Mouse (Mus musculus) kidney, postnatal 0 days (tissue): ENCODE results near the gene Rbbp8nl. TPM values are rescaled to one million over a fixed set of nuclear protein-coding genes. Genes with fewer than 3 reads are reported as not detected.

Experiments
- ATAC-seq: fragments of 200-750 bp; cut with Nextera tagmentation; replicated peaks from 2 replicates; pipeline ENCODE4 v1.8.0; 2017; ENCODE audit warnings: low read depth, moderate number of reproducible peaks, moderate TSS enrichment, moderate library complexity; ENCODE audit not compliant: low FRiP score
- DNase-seq: peaks from one replicate; pipeline ENCODE4 v3.0.0-alpha.2; 2016; ENCODE audit warnings: low spot score
- H3K27ac ChIP-seq: fragments of 300-500 bp; sonication (generic); 2 replicates; pipeline ENCODE4 v1.5.1; 2014; ENCODE audit warnings: mild to moderate bottlenecking
- H3K27me3 ChIP-seq: fragments of 300-500 bp; sonication (generic); 2 replicates; pipeline ENCODE4 v1.6.1; 2014; ENCODE audit warnings: low read length, mixed read lengths; ENCODE audit not compliant: insufficient read depth
- H3K36me3 ChIP-seq: fragments of 300-500 bp; sonication (generic); 2 replicates; pipeline ENCODE4 v1.6.1; 2014; ENCODE audit warnings: low read length, mixed read lengths; ENCODE audit not compliant: insufficient read depth
- H3K4me1 ChIP-seq: fragments of 300-500 bp; sonication (generic); replicated peaks from 2 replicates; pipeline ENCODE4 v1.6.1; 2014; ENCODE audit warnings: antibody characterized with exemption, low read length, mixed read lengths; ENCODE audit not compliant: insufficient read depth
- H3K4me2 ChIP-seq: fragments of 300-500 bp; sonication (generic); 2 replicates; pipeline ENCODE4 v1.6.1; 2014; ENCODE audit warnings: mild to moderate bottlenecking, low read length, moderate library complexity, mixed read lengths
- H3K4me3 ChIP-seq: fragments of 300-500 bp; sonication (generic); replicated peaks from 2 replicates; pipeline ENCODE4 v1.5.1; 2014; ENCODE audit warnings: low read depth, low read length
- H3K9ac ChIP-seq: fragments of 300-500 bp; sonication (generic); 2 replicates; pipeline ENCODE4 v1.6.1; 2014; ENCODE audit warnings: low read depth, low read length
- H3K9me3 ChIP-seq: fragments of 300-500 bp; sonication (generic); replicated peaks from 2 replicates; pipeline ENCODE4 v1.6.1; 2016; ENCODE audit warnings: low read length, inconsistent platforms, mixed read lengths
- CTCF ChIP-seq: IDR thresholded peaks from 2 replicates; pipeline ENCODE4 v1.5.1; 2016; ENCODE audit warnings: antibody characterized with exemption, low read depth, mild to moderate bottlenecking, moderate library complexity
- WGBS: fragments of 180-500 bp; shearing (Covaris S2); extraction: QIAGEN DNeasy Blood & Tissue Kit; methylation state at CpG from one replicate; pipeline ENCODE4 v1.1.7; 2014; 5-methylcytosine and 5-hydroxymethylcytosine counted together
- polyA plus RNA-seq: library from polyadenylated mRNA; unstranded; fragments of >200 nt; fragmentation: Nextera tagmentation; extraction: Ambion mirVana; gene quantifications from 2 replicates; pipeline ENCODE4 v1.2.1, GENCODE M21; 2015

Rbbp8nl gene
- 0.29 and 0.33 TPM in 2 replicates for polyA plus RNA-seq

GRCm38 (mm10) chr2:180289440-180290108, at the start of gene Rbbp8nl:
Rbbp8nl (minus strand) TSS chr2:180289879.
- no peak for TF ChIP-seq CTCF
- Histone ChIP-seq H3K9ac (no peak within 1 kb of the TSS), H3K27ac (peak within 1 kb of the TSS; percentile 64; the same call in 1 of the 2 replicates), H3K27me3 (no peaks in the 10 kb centered on the region), H3K4me3 (no peak within 1 kb of the TSS), H3K9me3 (no peaks in the 10 kb centered on the region), H3K36me3 (no peaks in the 10 kb centered on the region), H3K4me1 (no peaks in the 10 kb centered on the region), H3K4me2 (no peak within 1 kb of the TSS)
- ATAC-seq, result peak; percentile 47; the same call in 1 of the 2 replicates
- 40% methylated on average over 16 of the region's 16 CpGs for WGBS
- DNase-seq, result no peak

GRCm38 (mm10) chr2:180334551-180334986, 44.9 kb upstream of the Rbbp8nl start, which contains the start of gene Gata5:
Gata5 (minus strand) TSS chr2:180334699.
- H3K36me3 ChIP-seq, result no peaks in the 10 kb centered on the region
- peak within 1 kb of the TSS; percentile 41 for H3K4me3 ChIP-seq
- no peaks in the 10 kb centered on the region for H3K9me3 ChIP-seq
- H3K27ac ChIP-seq, result no peak within 1 kb of the TSS
- ATAC-seq (peak; percentile 82), DNase-seq (peak; percentile 70)
- TF ChIP-seq CTCF, result no peak
- peak within 1 kb of the TSS; percentile 76 for H3K4me2 ChIP-seq
- H3K9ac ChIP-seq, result peak within 1 kb of the TSS; percentile 43; the same call in 1 of the 2 replicates
- WGBS, result 0% methylated on average over 30 of the region's 33 CpGs
- H3K27me3 ChIP-seq, result peaks cover 35% of the 10 kb centered on the region
- H3K4me1 ChIP-seq, result 0 out of 2 replicates have a peak, but pooled peaks cover 10% of the 10 kb centered on the region

- Histone ChIP-seq H3K9me3 (no peaks in the 10 kb centered on the region), H3K27ac (no peak overlapping the region), H3K4me3 (peak overlapping the region; percentile 41), H3K4me2 (peak overlapping the region; percentile 76), H3K4me1 (0 out of 2 replicates have a peak, but pooled peaks cover 10% of the 10 kb centered on the region), H3K27me3 (peaks cover 35% of the 10 kb centered on the region), H3K9ac (peak overlapping the region; percentile 43; the same call in 1 of the 2 replicates), H3K36me3 (no peaks in the 10 kb centered on the region)
- WGBS, result 1% methylated on average over 69 of the region's 69 CpGs
- DNase-seq (no peak), ATAC-seq (0 out of 2 replicates have a peak, but pooled peaks have one; percentile 8)
- no peak for TF ChIP-seq CTCF
Observed at GRCm38 (mm10) chr2:180333778-180334550, 44.3 kb upstream of the Rbbp8nl start.

- Histone ChIP-seq H3K36me3 (no peaks in the 10 kb centered on the region), H3K4me1 (0 out of 2 replicates have a peak, but pooled peaks cover 8% of the 10 kb centered on the region), H3K4me2 (no peak overlapping the region), H3K27ac (no peak overlapping the region), H3K9ac (no peak overlapping the region), H3K27me3 (peaks cover 17% of the 10 kb centered on the region), H3K4me3 (no peak overlapping the region), H3K9me3 (no peaks in the 10 kb centered on the region)
- ATAC-seq (no peak), DNase-seq (no peak)
- WGBS, result 92% methylated on average over 1 of the region's 1 CpGs
- TF ChIP-seq CTCF, result no peak
Observed at GRCm38 (mm10) chr2:180329466-180329865, 39.8 kb upstream of the Rbbp8nl start.

GRCm38 (mm10) chr2:180322674-180323355, 33.1 kb upstream of the Rbbp8nl start:
- Histone ChIP-seq H3K9me3 (no peaks in the 10 kb centered on the region), H3K36me3 (no peaks in the 10 kb centered on the region), H3K27ac (no peak overlapping the region), H3K4me1 (peaks cover 8% of the 10 kb centered on the region), H3K4me3 (no peak overlapping the region), H3K4me2 (no peak overlapping the region), H3K9ac (no peak overlapping the region), H3K27me3 (no peaks in the 10 kb centered on the region)
- WGBS, result 13% methylated on average over 13 of the region's 14 CpGs
- ATAC-seq (peak; percentile 71), DNase-seq (peak; percentile 60)
- TF ChIP-seq CTCF, result no peak

- Histone ChIP-seq H3K27me3 (no peaks in the 10 kb centered on the region), H3K4me3 (no peak overlapping the region), H3K4me2 (no peak overlapping the region), H3K9ac (no peak overlapping the region), H3K36me3 (no peaks in the 10 kb centered on the region), H3K27ac (no peak overlapping the region), H3K4me1 (peaks cover 13% of the 10 kb centered on the region), H3K9me3 (no peaks in the 10 kb centered on the region)
- 71% methylated on average over 4 of the region's 4 CpGs for WGBS
- no peak for TF ChIP-seq CTCF
- DNase-seq, result no peak
- no peak for ATAC-seq
Observed at GRCm38 (mm10) chr2:180320216-180320615, 30.5 kb upstream of the Rbbp8nl start.
